Mouse (Mus musculus) heart, embryonic 12.5 days (tissue): Measurements from ENCODE around the gene Gm45717. TPM values are rescaled to one million over a fixed set of nuclear protein-coding genes. Genes with fewer than 3 reads are reported as not detected.

Experiments used
- ATAC-seq: fragments of 200-750 bp; cut with Nextera tagmentation; 2 replicates; pipeline ENCODE4 v1.8.0; 2017; ENCODE audit warnings: moderate TSS enrichment, moderate library complexity; ENCODE audit not compliant: insufficient number of reproducible peaks, low FRiP score
- H3K27ac ChIP-seq: fragments of 300-500 bp; sonication (generic); 2 replicates; pipeline ENCODE4 v1.5.1; 2016; ENCODE audit warnings: mild to moderate bottlenecking, moderate library complexity; ENCODE audit not compliant: poor library complexity, severe bottlenecking
- H3K27me3 ChIP-seq: fragments of 300-500 bp; sonication (generic); replicated peaks from 2 replicates; pipeline ENCODE4 v1.6.1; 2016; ENCODE audit warnings: mild to moderate bottlenecking, moderate library complexity
- H3K36me3 ChIP-seq: fragments of 300-500 bp; sonication (generic); 2 replicates; pipeline ENCODE4 v1.6.1; 2016; ENCODE audit warnings: mild to moderate bottlenecking, moderate library complexity
- H3K4me1 ChIP-seq: fragments of 300-500 bp; sonication (generic); replicated peaks from 2 replicates; pipeline ENCODE4 v1.6.1; 2016; ENCODE audit warnings: mild to moderate bottlenecking
- H3K4me2 ChIP-seq: fragments of 300-500 bp; sonication (generic); 2 replicates; pipeline ENCODE4 v1.6.1; 2016; ENCODE audit warnings: mild to moderate bottlenecking, moderate library complexity
- H3K4me3 ChIP-seq: fragments of 300-500 bp; sonication (generic); 2 replicates; pipeline ENCODE4 v1.5.1; 2016; ENCODE audit warnings: mild to moderate bottlenecking
- H3K9ac ChIP-seq: fragments of 300-500 bp; sonication (generic); 2 replicates; pipeline ENCODE4 v1.6.1; 2016; ENCODE audit warnings: mild to moderate bottlenecking, moderate library complexity
- H3K9me3 ChIP-seq: fragments of 300-500 bp; sonication (generic); replicated peaks from 2 replicates; pipeline ENCODE4 v1.6.1; 2016; ENCODE audit warnings: mild to moderate bottlenecking, moderate library complexity
- WGBS: fragments of 180-500 bp; shearing (Covaris S2); methylation state at CpG from one replicate; pipeline ENCODE4 v1.1.7; 2016; 5-methylcytosine and 5-hydroxymethylcytosine counted together
- polyA plus RNA-seq: library from polyadenylated mRNA; unstranded; fragments of >200 nt; fragmentation: Nextera tagmentation; extraction: Ambion mirVana; gene quantifications from 2 replicates; pipeline ENCODE4 v1.2.1, GENCODE M21; 2016

The Gm45717 gene
- polyA plus RNA-seq, 1 experiment from 2014 or later: not detected

- 12% methylated on average over 14 of the region's 14 CpGs for WGBS
- Histone ChIP-seq H3K9me3 (no peaks in the 10 kb centered on the region), H3K27ac (no peak overlapping the region), H3K4me1 (peaks cover 16% of the 10 kb centered on the region), H3K9ac (no peak overlapping the region), H3K36me3 (no peaks in the 10 kb centered on the region), H3K27me3 (peaks cover 52% of the 10 kb centered on the region), H3K4me2 (no peak overlapping the region), H3K4me3 (no peak overlapping the region)
- ATAC-seq: no peak
Observed at GRCm38 (mm10) chr7:140967862-140968591, 12.3 kb upstream of the Gm45717 start.

DNA sequence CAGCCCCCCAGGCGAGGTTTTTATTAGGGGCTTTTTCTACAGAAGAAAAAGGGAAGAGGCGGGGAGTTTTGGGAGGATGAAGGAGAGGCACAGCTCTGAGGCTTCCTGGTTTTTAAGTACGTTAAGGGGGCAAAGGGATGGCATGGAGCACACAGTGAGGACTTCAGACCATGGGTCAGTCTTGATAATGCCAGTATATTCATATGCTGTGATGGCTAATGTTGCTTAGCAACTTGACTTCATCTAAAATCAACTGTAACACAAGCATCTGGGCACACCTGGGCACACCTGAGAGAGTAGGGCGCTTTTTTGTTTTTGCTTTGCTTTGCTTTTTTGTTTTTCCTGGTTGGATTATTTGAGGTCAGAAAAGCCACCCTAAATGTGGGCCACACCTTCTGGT, 11.2 kb upstream of the Gm45717 start, which contains the start of gene Ifitm1:
Gene Ifitm1, plus strand, starts transcription at position 301 of the 400 bp plus-strand sequence.
- no peak for ATAC-seq
- Histone ChIP-seq H3K9me3 (no peaks in the 10 kb centered on the region), H3K4me1 (peaks cover 16% of the 10 kb centered on the region), H3K4me3 (no peak within 1 kb of the TSS), H3K27me3 (peaks cover 50% of the 10 kb centered on the region), H3K27ac (no peak within 1 kb of the TSS), H3K9ac (no peak within 1 kb of the TSS), H3K36me3 (no peaks in the 10 kb centered on the region), H3K4me2 (no peak within 1 kb of the TSS)
- 73% methylated on average over 4 of the region's 4 CpGs for WGBS

DNA sequence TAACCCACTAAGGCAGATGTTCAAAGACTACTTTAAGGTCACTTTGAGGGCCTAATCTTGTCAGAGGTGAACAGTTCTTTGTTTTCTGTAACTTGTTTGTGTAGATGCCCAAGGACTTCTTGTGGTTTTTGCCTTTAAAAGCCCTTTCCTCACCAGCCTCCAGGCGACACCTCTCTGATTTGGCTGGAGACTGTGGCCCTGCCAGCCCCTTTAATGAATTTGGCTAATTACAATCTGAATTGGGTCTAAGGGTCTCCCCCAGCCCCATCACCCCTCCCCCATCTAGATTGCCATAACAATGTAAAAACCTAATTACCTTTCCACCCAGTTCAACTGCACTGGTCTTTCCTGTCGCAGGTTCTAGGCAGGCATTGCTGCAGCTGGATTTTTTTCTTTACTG, 7.0 kb upstream of the Gm45717 start:
- ATAC-seq: no peak
- H3K27me3 ChIP-seq: peaks cover 35% of the 10 kb centered on the region
- H3K9ac ChIP-seq: no peak overlapping the region
- H3K4me3 ChIP-seq: no peak overlapping the region
- H3K4me1 ChIP-seq: 0 out of 2 replicates have a peak, but pooled peaks cover 2% of the 10 kb centered on the region
- H3K4me2 ChIP-seq: no peak overlapping the region
- 75% methylated on average over 2 of the region's 2 CpGs for WGBS
- H3K27ac ChIP-seq: no peak overlapping the region
- no peaks in the 10 kb centered on the region for H3K9me3 ChIP-seq
- no peaks in the 10 kb centered on the region for H3K36me3 ChIP-seq

DNA sequence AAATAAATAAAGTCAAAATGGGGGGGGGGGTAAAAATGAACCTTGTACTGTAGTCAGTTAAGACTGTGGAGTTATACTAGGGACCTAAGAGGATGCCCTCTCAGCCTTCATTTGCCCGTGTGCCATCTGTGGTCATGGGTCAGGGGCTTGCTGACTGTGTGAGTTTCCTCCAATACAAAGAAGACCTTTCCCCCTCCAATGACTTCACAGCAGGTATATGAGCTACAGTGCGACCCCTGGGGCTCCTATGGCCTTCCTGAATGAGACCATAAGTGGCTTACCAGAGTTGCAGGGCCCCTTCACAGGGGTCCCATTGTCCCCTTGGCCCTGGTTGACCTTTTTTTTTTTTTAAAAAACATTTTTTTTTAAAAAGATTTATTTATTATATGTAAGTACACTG, 5.7 kb upstream of the Gm45717 start:
- peaks cover 21% of the 10 kb centered on the region for H3K27me3 ChIP-seq
- H3K4me2 ChIP-seq: no peak overlapping the region
- no peak overlapping the region for H3K9ac ChIP-seq
- peaks cover 2% of the 10 kb centered on the region; the same call in 1 of the 2 replicates for H3K4me1 ChIP-seq
- 74% methylated on average over 2 of the region's 2 CpGs for WGBS
- no peaks in the 10 kb centered on the region for H3K9me3 ChIP-seq
- no peak for ATAC-seq
- H3K27ac ChIP-seq: no peak overlapping the region
- H3K36me3 ChIP-seq: no peaks in the 10 kb centered on the region
- H3K4me3 ChIP-seq: no peak overlapping the region

GRCm38 (mm10) chr7:140960026-140960425, 4.3 kb upstream of the Gm45717 start:
- WGBS: 75% methylated on average over 5 of the region's 5 CpGs
- no peak for ATAC-seq
- Histone ChIP-seq H3K27ac (no peak overlapping the region), H3K9ac (no peak overlapping the region), H3K4me3 (no peak overlapping the region), H3K27me3 (peaks cover 18% of the 10 kb centered on the region), H3K4me2 (no peak overlapping the region), H3K9me3 (no peaks in the 10 kb centered on the region), H3K36me3 (no peaks in the 10 kb centered on the region), H3K4me1 (peaks cover 11% of the 10 kb centered on the region)

GRCm38 (mm10) chr7:140959181-140959901, 3.6 kb upstream of the Gm45717 start:
- Histone ChIP-seq H3K4me3 (no peak overlapping the region), H3K4me1 (peaks cover 18% of the 10 kb centered on the region), H3K27me3 (peaks cover 13% of the 10 kb centered on the region), H3K36me3 (no peaks in the 10 kb centered on the region), H3K9ac (no peak overlapping the region), H3K4me2 (no peak overlapping the region), H3K27ac (no peak overlapping the region), H3K9me3 (no peaks in the 10 kb centered on the region)
- ATAC-seq: no peak
- WGBS: 15% methylated on average over 9 of the region's 9 CpGs

DNA sequence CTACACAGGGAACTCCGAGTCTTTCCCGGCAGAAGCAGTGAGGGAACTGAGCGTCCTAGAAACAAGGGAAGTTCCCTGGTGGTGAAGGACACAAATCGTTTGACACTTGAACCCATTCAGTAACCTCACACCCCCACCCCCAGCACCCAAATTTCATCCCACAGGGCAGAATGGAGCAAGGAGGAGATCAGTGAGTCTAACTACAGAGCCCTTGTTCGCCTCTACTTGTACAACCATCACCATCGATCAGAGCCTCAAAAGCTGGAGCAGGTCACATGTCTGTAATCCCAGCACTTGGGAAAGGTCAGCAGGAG, 776 bp upstream of the Gm45717 start:
- Histone ChIP-seq H3K36me3 (peaks cover 3% of the 10 kb centered on the region; the same call in 1 of the 2 replicates), H3K27me3 (peaks cover 13% of the 10 kb centered on the region; the same call in 1 of the 2 replicates), H3K4me2 (peak overlapping the region; percentile 81; the same call in 1 of the 2 replicates), H3K9ac (no peak overlapping the region), H3K4me1 (peaks cover 32% of the 10 kb centered on the region), H3K9me3 (no peaks in the 10 kb centered on the region), H3K4me3 (no peak overlapping the region), H3K27ac (peak overlapping the region; percentile 91)
- 37% methylated on average over 6 of the region's 6 CpGs for WGBS
- no peak for ATAC-seq

DNA sequence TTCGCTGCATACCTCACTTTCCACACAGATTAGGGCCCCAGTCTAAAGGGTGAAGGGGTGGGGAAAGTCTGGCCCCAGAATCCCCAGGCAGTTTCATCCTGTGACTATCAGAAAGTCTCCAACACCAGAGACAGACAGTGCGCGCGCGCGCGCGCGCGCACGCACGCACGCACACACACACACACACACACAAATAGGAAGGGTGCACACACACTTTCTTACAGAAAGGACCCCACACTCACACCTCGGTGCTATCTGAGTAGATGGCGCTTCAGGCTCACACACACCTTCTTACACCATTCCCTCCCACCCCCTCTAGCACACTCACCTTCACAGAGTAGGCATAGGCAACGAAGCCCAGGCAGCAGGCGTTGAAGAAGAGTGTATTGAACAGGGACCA, 395 bp downstream of the Gm45717 start:
- H3K9ac ChIP-seq: peak overlapping the region; percentile 84
- H3K4me1 ChIP-seq: peaks cover 44% of the 10 kb centered on the region
- peak overlapping the region; percentile 81 for H3K4me2 ChIP-seq
- peaks cover 3% of the 10 kb centered on the region; the same call in 1 of the 2 replicates for H3K36me3 ChIP-seq
- H3K9me3 ChIP-seq: no peaks in the 10 kb centered on the region
- peaks cover 13% of the 10 kb centered on the region; the same call in 1 of the 2 replicates for H3K27me3 ChIP-seq
- peak overlapping the region; percentile 72 for H3K4me3 ChIP-seq
- 8% methylated on average over 17 of the region's 17 CpGs for WGBS
- no peak for ATAC-seq
- peak overlapping the region; percentile 91 for H3K27ac ChIP-seq

GRCm38 (mm10) chr7:140954733-140955071, 1.0 kb downstream of the Gm45717 start:
- H3K4me2 ChIP-seq: peak overlapping the region; percentile 81
- peaks cover 47% of the 10 kb centered on the region for H3K4me1 ChIP-seq
- H3K9ac ChIP-seq: peak overlapping the region; percentile 84
- H3K9me3 ChIP-seq: no peaks in the 10 kb centered on the region
- no peak overlapping the region for H3K27ac ChIP-seq
- H3K27me3 ChIP-seq: peaks cover 13% of the 10 kb centered on the region; the same call in 1 of the 2 replicates
- peak overlapping the region; percentile 72 for H3K4me3 ChIP-seq
- peaks cover 3% of the 10 kb centered on the region; the same call in 1 of the 2 replicates for H3K36me3 ChIP-seq
- no peak for ATAC-seq
- 10% methylated on average over 9 of the region's 9 CpGs for WGBS

DNA sequence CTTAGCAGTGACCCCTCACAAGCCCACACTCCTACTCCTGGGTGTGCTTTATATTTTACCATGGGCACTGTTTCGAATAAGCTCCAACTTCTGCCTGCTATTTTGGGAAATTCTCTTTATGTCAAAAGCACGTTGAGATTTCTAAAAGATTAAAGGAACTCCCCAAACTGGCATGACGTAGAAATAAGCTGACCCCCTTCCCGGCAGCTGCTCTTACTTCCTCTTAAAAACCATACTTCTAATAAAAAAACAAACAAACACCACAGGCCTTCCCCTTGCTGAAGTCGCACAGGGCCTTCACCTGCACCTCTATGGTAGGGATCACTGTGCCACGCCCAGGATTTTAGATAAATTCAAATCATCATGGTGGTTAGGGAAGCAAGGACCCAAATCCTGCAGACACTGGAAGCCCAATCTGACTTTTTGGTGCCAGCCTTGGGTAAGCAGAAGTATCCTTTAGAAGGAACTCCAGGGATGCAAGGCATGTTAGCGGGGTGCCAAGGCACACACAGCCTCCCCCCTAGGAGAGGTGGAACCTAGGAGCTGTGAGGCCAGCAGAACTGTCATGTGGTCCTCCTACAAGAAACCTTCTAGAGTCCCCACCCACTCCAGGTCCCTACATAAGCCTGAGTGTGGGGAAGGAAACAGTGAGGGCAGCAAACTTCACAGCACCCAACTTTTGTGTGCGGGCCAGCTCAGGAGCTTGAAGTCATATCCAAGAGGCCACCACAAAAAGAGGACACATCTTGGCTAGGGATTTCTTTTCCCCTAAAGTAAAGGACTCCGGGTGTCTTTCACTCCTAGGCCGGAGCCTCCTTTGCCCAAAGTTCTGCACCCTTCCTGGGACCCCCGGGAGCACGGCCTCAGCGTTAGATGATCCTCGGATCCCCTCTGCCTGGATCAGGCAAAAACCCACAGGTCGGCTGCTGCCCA, 1.7 kb downstream of the Gm45717 start:
- peaks cover 47% of the 10 kb centered on the region for H3K4me1 ChIP-seq
- peak overlapping the region; percentile 84 for H3K9ac ChIP-seq
- H3K36me3 ChIP-seq: peaks cover 8% of the 10 kb centered on the region; the same call in 1 of the 2 replicates
- no peak for ATAC-seq
- 56% methylated on average over 15 of the region's 15 CpGs for WGBS
- H3K27me3 ChIP-seq: peaks cover 13% of the 10 kb centered on the region; the same call in 1 of the 2 replicates
- H3K27ac ChIP-seq: no peak overlapping the region
- H3K4me2 ChIP-seq: peak overlapping the region; percentile 81
- no peaks in the 10 kb centered on the region for H3K9me3 ChIP-seq
- H3K4me3 ChIP-seq: peak overlapping the region; percentile 72
